Mouse (Mus musculus) heart, postnatal 10 days (tissue): ENCODE data around the gene Lefty1. TPM values are rescaled to one million over a fixed set of nuclear protein-coding genes. Genes with fewer than 3 reads are reported as not detected.

Experiments used
- total RNA-seq, 2 experiments: library from RNA; stranded (reverse); gene quantifications; 2 replicates each; pipeline ENCODE4 v1.2.3; 2021

Gene Lefty1
- total RNA-seq, 2 experiments from 2014 or later = 0.57 to 1.1 TPM

Other genes starting within 250 kb of the Lefty1 start
- gene Mixl1, start 238.0 kb upstream of the Lefty1 start, total RNA-seq = not detected
- gene Acbd3, start 209.0 kb upstream of the Lefty1 start, total RNA-seq = 10 to 100 TPM; 29.9 to 31.5 TPM
- 100 to 1,000 TPM; 868 to 930 TPM for gene H3f3a, start 121.1 kb upstream of the Lefty1 start, total RNA-seq
- gene Sde2, start 83.9 kb upstream of the Lefty1 start, total RNA-seq = 10 to 100 TPM; 15.1 to 15.8 TPM
- under 1 TPM in 1 of 2 experiments, not detected in 1; 0.27 TPM for gene Lefty2, start 41.9 kb upstream of the Lefty1 start, total RNA-seq
- gene Pycr2, start 30.7 kb upstream of the Lefty1 start, total RNA-seq = 10 to 100 TPM; 16.7 to 17.4 TPM
- 10 to 100 TPM; 15.1 to 18.5 TPM for gene Tmem63a, start 7.3 kb downstream of the Lefty1 start, total RNA-seq
- 10 to 100 TPM; 20.5 to 21.2 TPM for gene Ephx1, start 85.9 kb downstream of the Lefty1 start, total RNA-seq
- not detected for gene 9130409I23Rik, start 116.2 kb downstream of the Lefty1 start, total RNA-seq
- 10 to 100 TPM; 10.4 to 10.6 TPM for gene Nvl, start 209.2 kb downstream of the Lefty1 start, total RNA-seq
- 10 to 100 TPM; 48.9 to 52.2 TPM for gene Cnih4, start 209.7 kb downstream of the Lefty1 start, total RNA-seq